Mouse (Mus musculus) erythroblast, adult 5-6 weeks (primary cell): ENCODE measurements around the gene Rae1. TPM values are rescaled to one million over a fixed set of nuclear protein-coding genes. Genes with fewer than 3 reads are reported as not detected.

Experiments used
- ATAC-seq: replicated peaks from 2 replicates; pipeline ENCODE4 v1.8.0; 2016; ENCODE audit warnings: moderate number of reproducible peaks, mild to moderate bottlenecking, moderate TSS enrichment, inconsistent platforms; ENCODE audit not compliant: poor library complexity, low FRiP score, severe bottlenecking
- total RNA-seq, 2 experiments: library from RNA; stranded (forward) in 1 of 2; stranded (reverse) in 1 of 2; fragments of 150-400 nt in 1 of 2; fragments of 200-764, 138-1000 nt in 1 of 2; gene quantifications; 2 replicates each; pipeline versions ENCODE4 v1.2.3 to v1.2.4; 2015 to 2017; ENCODE audit warnings: low replicate concordance in 2 of 2

Gene Rae1
- total RNA-seq, 2 experiments from 2014 or later = 52.5 to 59.4 TPM

- ATAC-seq = no peak
Measured at GRCm38 (mm10) chr2:173042504-173043162, 42.7 kb downstream of the Rae1 start.

- ATAC-seq = no peak
Measured at GRCm38 (mm10) chr2:173044198-173044970, 44.5 kb downstream of the Rae1 start.

DNA sequence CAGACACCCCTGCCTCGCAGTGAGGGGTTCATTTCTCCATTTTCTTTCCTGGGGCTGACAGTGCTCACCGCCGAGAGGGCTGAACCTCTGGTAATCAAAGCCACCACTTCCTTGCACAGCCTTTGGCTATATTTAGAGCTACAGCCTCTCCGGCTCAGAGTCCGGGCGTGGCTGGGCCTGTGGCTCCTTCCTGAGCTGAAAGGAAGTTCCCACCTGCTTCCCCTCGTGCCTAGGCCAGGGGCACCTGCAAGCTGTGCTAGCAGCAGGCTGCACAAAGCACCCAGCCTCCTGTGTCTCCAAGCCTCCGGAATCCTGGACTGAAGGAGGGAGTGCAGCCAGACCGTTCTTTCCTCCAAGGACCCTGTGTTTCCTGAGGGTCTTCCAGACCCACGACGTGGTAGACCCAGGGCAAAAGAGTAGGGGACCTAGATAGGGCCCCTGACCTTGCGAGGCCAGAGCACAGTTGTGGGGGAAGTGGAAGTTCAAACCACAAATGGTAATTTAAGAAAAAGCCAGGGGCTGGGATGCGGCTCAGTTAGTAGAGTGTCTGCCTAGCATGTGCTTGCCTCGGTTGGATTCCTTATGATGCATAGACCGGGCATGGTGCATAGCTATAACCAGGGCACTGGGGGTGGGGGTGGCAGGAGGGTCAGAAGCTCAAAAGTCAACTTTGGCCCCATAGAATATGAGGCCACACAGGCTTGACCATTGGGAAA, 46.8 kb downstream of the Rae1 start:
- no peak for ATAC-seq

- ATAC-seq = no peak
Measured at GRCm38 (mm10) chr2:173047471-173047870, 47.6 kb downstream of the Rae1 start.

GRCm38 (mm10) chr2:173048041-173048745, 48.3 kb downstream of the Rae1 start:
- no peak for ATAC-seq

- ATAC-seq = no peak
Measured at GRCm38 (mm10) chr2:173049231-173049630, 49.3 kb downstream of the Rae1 start.

GRCm38 (mm10) chr2:173049817-173050216, 49.9 kb downstream of the Rae1 start:
- ATAC-seq = no peak

- 0 out of 2 replicates have a peak, but pooled peaks have one; percentile 32 for ATAC-seq
Measured at GRCm38 (mm10) chr2:173050604-173051382, 50.9 kb downstream of the Rae1 start.

DNA sequence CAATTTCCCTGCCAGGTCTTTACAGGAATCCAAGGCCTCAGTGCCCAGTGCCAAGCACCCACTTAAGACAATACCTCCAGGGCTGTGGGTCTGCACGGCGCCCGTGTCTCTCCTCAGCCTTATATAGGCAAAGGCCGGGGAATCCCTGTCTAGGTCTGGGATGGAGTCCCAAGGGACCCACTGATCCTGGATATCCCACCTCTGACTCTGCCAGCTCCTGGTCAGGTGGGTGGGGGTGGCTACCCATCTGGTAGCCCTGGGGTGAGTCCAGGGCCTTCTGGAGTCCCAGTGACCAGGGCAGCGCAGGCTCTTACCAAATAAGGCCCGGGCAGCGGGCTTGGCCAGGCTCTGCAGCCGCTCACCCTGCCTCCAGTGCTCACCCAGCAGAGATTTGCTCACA, 53.0 kb downstream of the Rae1 start:
- ATAC-seq = no peak

- ATAC-seq = no peak
Measured at GRCm38 (mm10) chr2:173053846-173054245, 53.9 kb downstream of the Rae1 start.

GRCm38 (mm10) chr2:173056303-173056881, 56.5 kb downstream of the Rae1 start:
- ATAC-seq = no peak

DNA sequence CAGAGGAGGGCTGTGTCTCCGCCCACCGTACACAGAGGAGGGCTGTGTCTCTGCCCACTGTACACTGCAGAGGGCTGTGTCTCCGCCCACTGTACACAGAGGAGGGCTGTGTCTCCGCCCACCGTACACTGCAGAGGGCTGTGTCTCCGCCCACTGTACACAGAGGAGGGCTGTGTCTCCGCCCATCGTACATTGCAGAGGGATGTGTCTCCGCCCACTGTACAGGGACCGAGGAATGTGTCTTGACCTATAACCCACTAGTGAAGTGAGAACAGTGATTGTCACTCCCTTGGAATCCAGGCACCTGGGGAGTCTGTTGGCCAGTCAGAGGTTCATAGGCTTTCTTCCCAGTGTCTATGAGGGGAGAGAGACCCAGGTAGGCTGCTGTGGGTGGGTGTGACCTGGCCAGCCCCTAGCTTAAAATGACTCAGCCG, 57.0 kb downstream of the Rae1 start:
- peak; percentile 78 for ATAC-seq

DNA sequence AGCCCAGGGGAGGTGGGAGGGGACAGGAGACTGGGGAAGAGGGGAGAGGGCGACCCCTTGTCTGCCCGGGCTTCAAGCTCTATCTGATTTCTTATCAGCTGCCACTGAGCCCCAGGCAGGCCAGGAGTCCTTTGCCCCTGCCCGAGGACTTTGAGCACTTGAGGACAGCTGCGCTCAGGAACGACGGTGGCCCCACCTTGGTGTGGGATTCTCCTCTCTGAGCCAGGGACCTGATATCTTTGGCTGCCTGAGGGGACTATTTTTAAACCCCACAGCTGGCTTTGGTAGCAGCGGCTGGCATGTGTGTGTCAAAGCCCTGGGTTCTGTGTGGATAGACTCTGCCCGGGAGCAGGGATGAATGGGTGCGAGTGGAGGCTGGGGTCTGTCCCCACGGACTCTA, 57.7 kb downstream of the Rae1 start:
- ATAC-seq = no peak

- ATAC-seq = no peak
Measured at GRCm38 (mm10) chr2:173058263-173058662, 58.3 kb downstream of the Rae1 start.

- ATAC-seq = no peak
Measured at GRCm38 (mm10) chr2:173060450-173060849, 60.5 kb downstream of the Rae1 start.

GRCm38 (mm10) chr2:173061443-173062351, 61.8 kb downstream of the Rae1 start:
- peak; percentile 59 for ATAC-seq

- no peak for ATAC-seq
Measured at GRCm38 (mm10) chr2:173063219-173063618, 63.3 kb downstream of the Rae1 start.

DNA sequence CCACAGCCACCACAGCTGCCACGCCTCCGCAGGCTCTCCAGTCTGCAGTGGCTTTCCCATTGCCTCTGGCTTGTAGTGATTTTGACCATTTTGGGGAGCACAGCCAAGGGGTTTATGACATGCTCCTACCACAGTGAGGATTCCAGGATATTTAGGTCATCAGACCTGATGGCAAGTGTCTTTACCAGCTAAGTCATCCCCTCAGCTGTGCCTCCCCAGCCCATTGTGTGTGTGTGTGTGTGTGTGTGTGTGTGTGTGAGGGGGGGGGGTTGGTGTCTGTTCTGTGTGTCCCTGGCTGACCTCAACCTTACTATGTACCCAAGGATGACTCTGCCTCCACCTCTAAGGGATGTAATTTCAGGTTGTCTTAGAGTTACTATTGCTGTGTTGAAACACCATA, 64.9 kb downstream of the Rae1 start:
- ATAC-seq = no peak
